Mouse (Mus musculus): ENCODE data around the gene Tra2a.
A peak's percentile ranks its signal among the peaks of the same experiment; 100 is the strongest.

Gene Tra2a

GRCm38 (mm10) chr6:49233356-49233755 lies 30.5 kb downstream of the Tra2a start:
- no peak for DNase-seq (ENCODE audit: low spot score)

- no peak for DNase-seq (ENCODE audit: low spot score)
Observed at GRCm38 (mm10) chr6:49228126-49228679, 35.6 kb downstream of the Tra2a start.

- no peak for DNase-seq (ENCODE audit: low spot score)
Observed at GRCm38 (mm10) chr6:49227184-49227735, 36.6 kb downstream of the Tra2a start.

GRCm38 (mm10) chr6:49225728-49226123 lies 38.1 kb downstream of the Tra2a start:
- DNase-seq (ENCODE audit: low spot score), result no peak

- no peak for DNase-seq (ENCODE audit: low spot score)
Observed at GRCm38 (mm10) chr6:49224923-49225727, 38.7 kb downstream of the Tra2a start.

- no peak for DNase-seq (ENCODE audit: low spot score)
Observed at GRCm38 (mm10) chr6:49221906-49222305, 41.9 kb downstream of the Tra2a start.

- DNase-seq (ENCODE audit: low spot score), result no peak
Observed at GRCm38 (mm10) chr6:49219920-49220604, 43.8 kb downstream of the Tra2a start.

GRCm38 (mm10) chr6:49219001-49219560 lies 44.8 kb downstream of the Tra2a start:
- DNase-seq (ENCODE audit: low spot score), result no peak

GRCm38 (mm10) chr6:49218275-49218802 lies 45.5 kb downstream of the Tra2a start:
- DNase-seq (ENCODE audit: low spot score), result no peak

- peak; percentile 70 for DNase-seq (ENCODE audit: low spot score)
Observed at GRCm38 (mm10) chr6:49217581-49218274, 46.1 kb downstream of the Tra2a start.

GRCm38 (mm10) chr6:49216811-49217542 lies 46.9 kb downstream of the Tra2a start:
- DNase-seq (ENCODE audit: low spot score), result no peak

GRCm38 (mm10) chr6:49215748-49216585 lies 47.9 kb downstream of the Tra2a start:
- peak; percentile 22 for DNase-seq (ENCODE audit: low spot score)

- peak; percentile 72 for DNase-seq (ENCODE audit: low spot score)
Observed at GRCm38 (mm10) chr6:49214928-49215747, 48.7 kb downstream of the Tra2a start, which contains the start of gene Igf2bp3. Gene Igf2bp3, minus strand, starts transcription at chr6:49214957.

- peak; percentile 34 for DNase-seq (ENCODE audit: low spot score)
Observed at GRCm38 (mm10) chr6:49214086-49214927, 49.5 kb downstream of the Tra2a start.

- peak; percentile 26 for DNase-seq (ENCODE audit: low spot score)
Observed at GRCm38 (mm10) chr6:49213581-49214085, 50.2 kb downstream of the Tra2a start.

- DNase-seq (ENCODE audit: low spot score), result no peak
Observed at GRCm38 (mm10) chr6:49212931-49213580, 50.8 kb downstream of the Tra2a start.

GRCm38 (mm10) chr6:49212141-49212540 lies 51.7 kb downstream of the Tra2a start:
- DNase-seq (ENCODE audit: low spot score), result no peak

Data from urinary bladder, postnatal 25 days (tissue).